Mouse (Mus musculus): Measurements from ENCODE around the gene Rnf10.

Rnf10 gene

DNA sequence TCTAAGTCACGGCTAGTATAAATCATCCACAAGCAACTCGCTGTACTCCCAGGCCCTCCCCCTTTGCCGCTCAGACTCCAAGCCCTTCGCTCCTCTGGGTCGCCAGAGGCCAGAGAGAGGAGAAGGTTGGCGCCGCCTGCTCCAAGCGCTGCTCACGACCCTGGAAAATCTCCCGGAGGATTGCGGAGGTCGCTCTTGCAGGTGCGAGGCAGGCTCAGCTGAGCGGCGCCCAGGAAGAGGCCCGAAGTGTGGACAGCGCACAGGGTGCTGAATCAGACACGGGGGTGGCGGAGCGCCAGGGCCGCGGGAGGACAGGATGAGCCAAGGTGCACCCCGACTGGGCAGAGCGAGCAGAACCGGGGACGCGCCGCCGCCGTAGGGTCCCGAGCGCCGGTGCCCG, 79.5 kb downstream of the Rnf10 start:
- peak; percentile 81 for DNase-seq

DNA sequence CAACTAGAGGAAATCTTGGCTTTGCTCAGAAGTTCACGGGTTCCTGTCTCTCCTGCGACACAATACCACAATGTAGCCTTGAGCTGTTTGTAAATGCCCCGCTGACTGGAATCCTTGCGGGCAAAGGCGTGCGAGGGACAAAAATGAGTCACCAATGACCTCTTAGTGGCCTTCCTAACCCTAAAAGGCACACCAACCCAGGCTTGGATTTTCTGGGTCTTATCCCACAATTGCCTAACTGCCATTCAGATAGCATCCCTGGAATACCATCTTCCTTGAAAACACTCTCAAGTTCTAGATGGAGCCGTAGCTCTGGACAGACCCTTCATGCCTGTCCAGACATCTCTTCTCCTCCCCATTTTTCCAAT, 79.9 kb downstream of the Rnf10 start:
- no peak for DNase-seq

DNA sequence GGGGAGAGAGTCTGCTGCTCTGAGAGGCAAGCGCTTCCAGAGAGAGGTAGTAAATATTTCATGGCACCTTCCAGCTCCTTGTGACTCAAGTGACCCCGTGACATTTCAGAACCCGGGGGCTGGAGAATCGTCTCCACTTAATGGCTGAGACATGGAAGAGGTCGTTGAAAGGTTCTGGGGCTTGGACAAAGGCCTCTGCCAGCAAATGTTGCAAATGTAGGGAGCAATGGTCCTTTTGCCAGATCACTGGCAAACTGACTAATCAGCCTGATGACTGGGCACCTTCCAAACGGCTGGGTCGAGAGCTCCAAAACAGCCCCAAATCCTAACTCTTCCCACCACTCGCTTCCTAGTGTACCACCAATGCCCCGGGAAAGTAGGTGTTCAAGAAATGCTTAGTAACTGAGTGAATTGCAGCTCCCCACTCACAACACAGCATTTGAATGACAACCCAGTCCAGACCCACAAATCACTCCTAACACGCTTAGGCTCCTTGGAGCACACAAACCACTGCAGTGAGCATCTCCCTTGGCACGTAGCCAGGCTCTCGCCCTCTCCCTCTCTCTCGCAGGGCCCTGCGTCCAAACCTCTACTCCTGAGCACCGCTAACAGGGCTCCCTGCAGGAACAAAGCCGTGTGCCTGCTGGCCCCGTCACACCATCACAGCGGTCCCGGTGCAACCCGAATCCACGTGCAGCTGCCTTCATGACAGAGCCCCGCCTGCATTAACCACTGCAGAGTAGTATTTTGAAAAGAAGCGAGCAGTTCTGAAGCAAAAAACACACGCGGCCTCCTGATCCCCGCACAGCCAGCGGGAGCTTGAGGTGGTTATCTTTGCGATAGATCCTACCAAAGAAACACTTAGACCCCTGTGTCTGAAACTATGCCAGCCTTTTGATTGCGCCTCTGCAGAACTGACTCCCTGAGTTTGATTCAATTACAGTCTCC, 80.5 kb downstream of the Rnf10 start:
- no peak for DNase-seq
